Mouse (Mus musculus) hindbrain, embryonic 16.5 days (tissue): ENCODE measurements around the gene Cd248. TPM values are rescaled to one million over a fixed set of nuclear protein-coding genes. Genes with fewer than 3 reads are reported as not detected.

Experiments
- ATAC-seq: fragments of 200-750 bp; cut with Nextera tagmentation; 2 replicates; pipeline ENCODE4 v1.8.0; 2017; ENCODE audit warnings: moderate TSS enrichment, moderate library complexity
- H3K27ac ChIP-seq: fragments of 300-500 bp; sonication (generic); 2 replicates; pipeline ENCODE4 v1.5.1; 2014; ENCODE audit warnings: low read depth, mild to moderate bottlenecking, control low read depth, low read length, moderate library complexity
- H3K27me3 ChIP-seq: fragments of 300-500 bp; sonication (generic); replicated peaks from 2 replicates; pipeline ENCODE4 v1.6.1; 2014; ENCODE audit warnings: low read length; ENCODE audit not compliant: control insufficient read depth, insufficient read depth
- H3K36me3 ChIP-seq: fragments of 300-500 bp; sonication (generic); 2 replicates; pipeline ENCODE4 v1.6.1; 2014; ENCODE audit warnings: mild to moderate bottlenecking, low read length, moderate library complexity, mixed read lengths; ENCODE audit not compliant: control insufficient read depth, insufficient read depth
- H3K4me1 ChIP-seq: fragments of 300-500 bp; sonication (generic); 2 replicates; pipeline ENCODE4 v1.6.1; 2014; ENCODE audit warnings: low read depth, low read length; ENCODE audit not compliant: control insufficient read depth, insufficient read depth
- H3K4me2 ChIP-seq: fragments of 300-500 bp; sonication (generic); 2 replicates; pipeline ENCODE4 v1.6.1; 2014; ENCODE audit warnings: mild to moderate bottlenecking, low read length, control low read depth, moderate library complexity
- H3K4me3 ChIP-seq: fragments of 300-500 bp; sonication (generic); 2 replicates; pipeline ENCODE4 v1.5.1; 2014; ENCODE audit warnings: mild to moderate bottlenecking, low read length, control low read depth, moderate library complexity
- H3K9ac ChIP-seq: fragments of 300-500 bp; sonication (generic); 2 replicates; pipeline ENCODE4 v1.6.1; 2014; ENCODE audit warnings: low read depth, mild to moderate bottlenecking, control low read depth, low read length, moderate library complexity
- H3K9me3 ChIP-seq: fragments of 300-500 bp; sonication (generic); 2 replicates; pipeline ENCODE4 v1.6.1; 2014; ENCODE audit warnings: mild to moderate bottlenecking, low read length, moderate library complexity; ENCODE audit not compliant: control insufficient read depth
- WGBS: fragments of 180-500 bp; shearing (Covaris S2); extraction: QIAGEN DNeasy Blood & Tissue Kit; methylation state at CpG from one replicate; pipeline ENCODE4 v1.1.7; 2014; 5-methylcytosine and 5-hydroxymethylcytosine counted together
- polyA plus RNA-seq: library from polyadenylated mRNA; unstranded; fragments of >200 nt; fragmentation: Nextera tagmentation; extraction: Ambion mirVana; gene quantifications from 2 replicates; pipeline ENCODE4 v1.2.1, GENCODE M21; 2015

Gene Cd248
- polyA plus RNA-seq, 1 experiment from 2014 or later, result 14.5 TPM

DNA sequence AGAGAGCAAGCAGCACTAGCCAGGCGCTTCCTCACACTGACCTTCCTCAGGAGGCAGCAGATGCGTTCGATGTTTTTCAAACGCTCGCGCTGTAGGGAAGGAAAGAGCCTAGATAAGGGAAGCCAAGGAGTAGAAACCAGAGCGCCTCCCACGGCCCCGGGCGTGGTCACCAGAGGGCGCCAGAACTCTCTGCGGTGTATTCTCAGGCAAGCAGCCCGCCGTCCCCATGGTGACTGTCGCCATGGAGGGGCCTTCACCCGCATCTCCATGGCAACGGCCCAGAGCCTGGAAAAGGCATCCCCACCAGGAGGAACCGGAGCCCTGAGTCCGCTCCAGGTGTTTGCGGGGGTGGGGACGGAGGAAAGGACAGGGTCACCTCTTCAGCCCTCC lies 26.4 kb downstream of the Cd248 start:
- peak overlapping the region; percentile 78 for H3K4me2 ChIP-seq
- peak overlapping the region; percentile 80 for H3K27ac ChIP-seq
- peaks cover 48% of the 10 kb centered on the region for H3K4me1 ChIP-seq
- H3K9ac ChIP-seq, result peak overlapping the region; percentile 59
- H3K27me3 ChIP-seq, result no peaks in the 10 kb centered on the region
- peaks cover 27% of the 10 kb centered on the region for H3K36me3 ChIP-seq
- H3K9me3 ChIP-seq, result no peaks in the 10 kb centered on the region
- H3K4me3 ChIP-seq, result peak overlapping the region; percentile 33
- ATAC-seq, result peak; percentile 65
- WGBS, result under 1% methylated on average over 21 of the region's 21 CpGs

- Histone ChIP-seq H3K36me3 (peaks cover 24% of the 10 kb centered on the region), H3K27ac (peak overlapping the region; percentile 80), H3K9me3 (no peaks in the 10 kb centered on the region), H3K4me1 (peaks cover 49% of the 10 kb centered on the region), H3K27me3 (no peaks in the 10 kb centered on the region), H3K4me2 (peak overlapping the region; percentile 78), H3K9ac (peak overlapping the region; percentile 59), H3K4me3 (peak overlapping the region; percentile 33)
- 21% methylated on average over 11 of the region's 11 CpGs for WGBS
- ATAC-seq, result no peak
These were observed 27.0 kb downstream of the Cd248 start for GRCm38 (mm10) chr19:5094746-5095417.

DNA sequence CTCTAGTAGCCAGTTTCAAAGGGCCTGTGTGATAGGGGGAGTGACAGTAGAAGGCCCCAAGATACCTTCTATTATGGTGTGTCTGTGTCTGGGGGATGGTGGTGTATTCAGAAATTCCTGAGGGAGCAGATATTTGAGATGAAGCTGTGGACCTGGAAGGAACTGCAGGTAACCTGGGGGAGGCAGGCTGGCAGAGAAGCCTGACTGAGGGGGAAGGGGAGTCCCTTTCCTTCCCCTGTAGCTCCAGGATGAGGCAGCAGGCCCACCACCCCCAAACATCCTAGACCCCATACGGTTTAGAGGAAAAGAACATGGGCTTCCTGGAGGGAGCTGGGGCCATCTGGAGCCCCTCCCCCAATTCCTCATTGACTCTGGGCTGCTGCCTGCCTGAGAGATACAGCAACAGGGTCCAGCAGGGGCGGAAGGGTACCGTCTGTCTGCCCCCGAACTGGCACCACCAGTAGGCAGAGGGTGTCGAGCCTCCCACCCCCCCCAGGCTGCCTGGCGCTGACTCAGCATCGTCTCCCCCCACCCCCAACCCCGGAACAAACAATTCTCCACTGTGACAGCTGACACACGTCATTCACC lies 28.1 kb downstream of the Cd248 start:
- peak overlapping the region; percentile 78 for H3K4me2 ChIP-seq
- peak overlapping the region; percentile 92; the same call in 1 of the 2 replicates for H3K9ac ChIP-seq
- H3K27ac ChIP-seq, result peak overlapping the region; percentile 9; the same call in 1 of the 2 replicates
- peaks cover 49% of the 10 kb centered on the region for H3K4me1 ChIP-seq
- peak overlapping the region; percentile 73 for H3K4me3 ChIP-seq
- no peak for ATAC-seq
- H3K27me3 ChIP-seq, result no peaks in the 10 kb centered on the region
- H3K9me3 ChIP-seq, result no peaks in the 10 kb centered on the region
- WGBS, result 7% methylated on average over 8 of the region's 9 CpGs
- peaks cover 26% of the 10 kb centered on the region for H3K36me3 ChIP-seq

DNA sequence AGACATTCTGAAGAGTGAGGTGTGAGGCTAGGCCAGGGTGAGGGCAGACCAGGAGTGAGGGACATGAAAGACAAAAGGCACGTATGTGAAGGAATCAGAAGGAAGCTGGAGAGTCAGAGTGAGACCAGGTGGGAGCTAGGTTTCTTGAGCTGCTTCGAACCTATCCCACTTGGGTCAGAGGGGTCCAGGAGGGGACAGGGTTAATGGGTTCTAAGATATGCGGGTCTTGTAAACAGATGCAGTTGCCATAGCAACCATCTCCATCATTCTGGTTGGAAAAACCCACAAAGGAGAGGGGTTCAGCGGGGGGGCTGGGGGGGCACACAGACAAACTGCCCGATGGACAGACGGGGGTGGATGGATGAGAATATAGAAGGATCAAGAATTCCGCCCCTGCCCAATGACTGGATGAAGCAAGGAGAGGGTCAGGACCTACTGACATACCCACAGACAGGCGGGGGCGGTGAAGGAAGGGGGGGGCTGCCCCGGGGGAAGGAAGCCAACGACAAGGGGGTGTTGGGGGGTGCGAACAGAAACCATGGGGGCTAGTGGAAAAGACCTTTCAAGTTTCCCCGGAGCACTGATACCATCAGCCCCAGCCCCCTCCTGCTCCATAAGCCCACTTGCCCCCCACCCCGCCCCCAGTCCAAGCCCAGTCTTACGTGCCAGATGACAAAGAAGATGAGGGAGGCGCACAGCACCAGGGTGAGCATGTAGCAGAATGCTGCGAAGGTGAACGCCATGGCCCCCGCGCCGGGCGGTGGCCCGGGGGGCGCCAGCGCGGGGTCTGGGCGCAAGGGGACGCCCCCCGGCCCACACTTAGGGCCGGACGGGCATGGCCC lies 29.9 kb downstream of the Cd248 start:
- Histone ChIP-seq H3K4me2 (peak overlapping the region; percentile 78), H3K36me3 (peaks cover 17% of the 10 kb centered on the region), H3K27me3 (no peaks in the 10 kb centered on the region), H3K27ac (peak overlapping the region; percentile 92), H3K9ac (peak overlapping the region; percentile 92), H3K4me3 (peak overlapping the region; percentile 73), H3K4me1 (peaks cover 49% of the 10 kb centered on the region), H3K9me3 (no peaks in the 10 kb centered on the region)
- 4% methylated on average over 30 of the region's 31 CpGs for WGBS
- peak; percentile 22 for ATAC-seq

DNA sequence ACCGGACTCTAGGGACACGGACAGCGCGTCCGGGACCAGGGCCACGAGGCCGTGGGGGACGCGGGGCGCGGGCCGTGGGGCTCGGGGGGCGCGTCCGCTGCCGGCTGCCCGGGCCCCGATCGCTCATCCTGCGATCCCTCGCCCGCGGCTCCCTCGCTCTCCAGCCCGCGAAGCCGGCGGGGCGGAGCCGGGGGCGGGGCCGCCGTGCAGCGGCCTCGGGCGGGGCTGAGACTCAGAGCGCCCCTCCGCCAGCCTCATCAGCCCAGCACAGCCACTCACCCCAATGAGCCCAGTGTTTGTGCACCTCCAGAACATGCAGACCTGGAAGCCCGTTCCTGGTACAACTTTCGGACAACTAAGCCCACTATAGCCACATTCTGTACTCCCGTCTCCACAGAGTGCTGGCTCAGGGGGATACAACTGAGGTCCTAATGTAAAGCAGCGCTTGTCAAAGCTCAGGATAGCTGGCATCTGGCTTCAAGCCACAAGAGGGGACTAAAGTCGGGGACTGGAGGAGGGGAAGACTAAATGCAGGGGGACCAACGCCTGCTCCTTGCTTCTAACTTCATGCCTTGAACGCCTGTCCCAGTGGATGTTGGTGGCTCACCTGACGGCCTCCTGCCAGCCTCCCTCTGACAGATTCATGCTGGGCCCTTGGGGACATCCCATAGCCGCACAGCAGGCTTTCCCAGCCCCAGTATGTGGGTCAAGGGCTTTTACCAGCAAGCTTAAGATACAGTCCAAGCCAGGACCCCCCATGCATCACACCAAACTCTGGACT lies 30.7 kb downstream of the Cd248 start, which contains the start of gene Cnih2:
TSS of gene Cnih2 (minus strand) at position 159 of the 781 bp plus-strand sequence.
- Histone ChIP-seq H3K27ac (peak within 1 kb of the TSS; percentile 92), H3K4me1 (peaks cover 47% of the 10 kb centered on the region), H3K9ac (peak within 1 kb of the TSS; percentile 92), H3K4me2 (peak within 1 kb of the TSS; percentile 78), H3K9me3 (no peaks in the 10 kb centered on the region), H3K4me3 (peak within 1 kb of the TSS; percentile 73), H3K27me3 (no peaks in the 10 kb centered on the region), H3K36me3 (peaks cover 16% of the 10 kb centered on the region)
- WGBS, result 2% methylated on average over 17 of the region's 48 CpGs
- peak; percentile 70 for ATAC-seq

DNA sequence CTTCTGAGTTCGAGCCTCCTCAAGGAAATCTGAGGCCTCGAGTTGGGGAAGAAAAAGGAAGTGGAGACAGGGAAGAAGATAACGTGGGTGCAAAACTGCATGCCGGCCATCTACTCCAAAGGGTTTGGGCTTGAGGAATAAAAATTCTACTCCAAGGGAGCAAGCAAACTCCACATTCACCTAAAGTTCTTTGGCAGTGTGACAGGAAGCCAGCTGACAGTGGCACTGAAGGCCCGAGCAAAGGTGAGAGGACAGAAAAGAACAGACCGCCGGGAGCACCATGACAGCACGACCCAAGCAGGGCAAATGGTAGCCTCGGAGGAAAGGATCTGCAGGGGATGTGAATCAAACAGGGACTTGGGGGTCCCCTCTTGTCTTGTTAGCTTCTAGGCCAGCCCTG lies 38.2 kb downstream of the Cd248 start:
- Histone ChIP-seq H3K4me1 (peaks cover 8% of the 10 kb centered on the region), H3K36me3 (peaks cover 50% of the 10 kb centered on the region), H3K9me3 (no peaks in the 10 kb centered on the region), H3K27ac (peak overlapping the region; percentile 98), H3K4me2 (peak overlapping the region; percentile 95), H3K9ac (peak overlapping the region; percentile 96), H3K4me3 (peak overlapping the region; percentile 74), H3K27me3 (no peaks in the 10 kb centered on the region)
- WGBS, result 19% methylated on average over 9 of the region's 9 CpGs
- no peak for ATAC-seq

DNA sequence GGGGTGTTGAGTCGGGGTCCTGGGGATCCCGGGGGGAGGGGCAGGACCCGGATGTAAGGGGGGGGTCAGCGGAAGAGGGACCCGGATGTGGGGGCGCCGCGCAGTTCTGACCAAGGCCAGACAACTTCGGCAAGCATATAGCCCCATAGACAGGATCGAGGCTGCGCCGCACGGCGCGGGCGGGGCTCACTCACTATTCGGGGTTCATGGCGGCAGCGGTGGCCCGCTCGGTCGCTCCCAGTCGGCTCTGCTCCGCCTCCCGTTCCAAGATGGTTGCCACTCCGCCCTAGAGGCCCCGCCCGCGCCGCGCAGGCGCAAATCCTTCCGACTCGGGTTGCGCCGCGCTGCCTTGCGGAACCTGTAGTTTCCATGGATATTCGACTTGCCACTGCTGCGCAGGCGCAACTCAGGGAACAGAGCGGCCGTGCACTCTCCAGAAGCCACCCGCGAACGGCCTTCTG lies 38.9 kb downstream of the Cd248 start, which contains the start of gene Rab1b:
TSS of gene Rab1b (minus strand) at position 342 of the 461 bp plus-strand sequence.
- H3K36me3 ChIP-seq, result peaks cover 57% of the 10 kb centered on the region
- H3K9ac ChIP-seq, result peak within 1 kb of the TSS; percentile 96
- no peaks in the 10 kb centered on the region for H3K27me3 ChIP-seq
- peaks cover 8% of the 10 kb centered on the region for H3K4me1 ChIP-seq
- H3K9me3 ChIP-seq, result no peaks in the 10 kb centered on the region
- peak within 1 kb of the TSS; percentile 98 for H3K27ac ChIP-seq
- WGBS, result under 1% methylated on average over 42 of the region's 46 CpGs
- peak within 1 kb of the TSS; percentile 95 for H3K4me2 ChIP-seq
- H3K4me3 ChIP-seq, result peak within 1 kb of the TSS; percentile 74
- ATAC-seq, result peak; percentile 94

DNA sequence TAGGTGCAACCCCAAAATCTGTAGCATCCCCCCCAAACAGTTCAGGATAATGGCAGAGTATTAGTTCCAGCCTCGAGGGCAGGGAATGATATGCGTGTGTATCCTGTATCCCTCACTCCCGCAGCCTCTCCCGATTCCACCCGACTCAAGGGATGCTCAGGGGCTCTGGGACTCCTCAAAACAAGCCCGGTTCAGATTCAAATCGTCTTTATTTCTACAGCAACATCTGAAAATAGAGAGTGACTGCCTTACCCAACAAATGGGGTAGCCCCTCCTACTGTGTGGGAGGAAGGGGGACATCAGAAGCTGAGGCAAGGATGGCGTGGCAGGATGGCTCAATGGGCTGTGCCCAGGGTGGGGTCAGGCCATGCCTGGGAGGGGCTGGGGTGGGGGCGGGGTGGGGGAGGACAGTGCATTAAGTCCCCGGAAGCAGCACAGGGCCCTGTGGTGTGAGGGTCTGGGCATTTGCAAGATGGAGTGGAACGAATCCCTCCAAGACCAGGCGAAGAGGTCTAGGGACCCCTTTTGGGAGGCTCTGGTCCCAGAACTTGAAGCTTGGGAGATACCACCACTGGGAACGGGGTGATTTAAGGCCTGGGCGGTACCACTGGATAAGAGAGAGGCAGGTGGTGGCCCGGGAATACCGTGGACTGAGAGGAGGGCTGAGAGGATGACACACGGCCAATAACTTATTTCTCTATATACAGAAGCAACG lies 39.8 kb downstream of the Cd248 start:
- H3K27me3 ChIP-seq, result no peaks in the 10 kb centered on the region
- peaks cover 62% of the 10 kb centered on the region for H3K36me3 ChIP-seq
- H3K9ac ChIP-seq, result no peak overlapping the region
- 74% methylated on average over 18 of the region's 18 CpGs for WGBS
- ATAC-seq, result 0 out of 2 replicates have a peak, but pooled peaks have one; percentile 5
- no peak overlapping the region for H3K4me2 ChIP-seq
- H3K4me1 ChIP-seq, result peaks cover 8% of the 10 kb centered on the region
- H3K27ac ChIP-seq, result no peak overlapping the region
- H3K9me3 ChIP-seq, result no peaks in the 10 kb centered on the region
- no peak overlapping the region for H3K4me3 ChIP-seq
